Mouse (Mus musculus) heart, postnatal 0 days (tissue): ENCODE measurements at regions not wholly inside any gene's neighbourhood (a gene's known extent, or its start where the extent isn't known, plus 50 kb on each side); places are given as distances from the start of the nearest gene placed in this dataset.

Experiments used
- CTCF ChIP-seq: IDR thresholded peaks from 2 replicates; pipeline ENCODE4 v1.5.1; 2016; ENCODE audit warnings: antibody characterized with exemption, control low read depth, low read depth
- EP300 ChIP-seq: IDR thresholded peaks from 2 replicates; pipeline ENCODE4 v1.6.1; 2016; ENCODE audit warnings: antibody characterized with exemption, low read depth

GRCm38 (mm10) chr9:91074175-91074480 lies 288.1 kb upstream of the Zic4 start:
- no peak for TF ChIP-seq CTCF
- TF ChIP-seq EP300 = no peak
